In the genomic region with DNA sequence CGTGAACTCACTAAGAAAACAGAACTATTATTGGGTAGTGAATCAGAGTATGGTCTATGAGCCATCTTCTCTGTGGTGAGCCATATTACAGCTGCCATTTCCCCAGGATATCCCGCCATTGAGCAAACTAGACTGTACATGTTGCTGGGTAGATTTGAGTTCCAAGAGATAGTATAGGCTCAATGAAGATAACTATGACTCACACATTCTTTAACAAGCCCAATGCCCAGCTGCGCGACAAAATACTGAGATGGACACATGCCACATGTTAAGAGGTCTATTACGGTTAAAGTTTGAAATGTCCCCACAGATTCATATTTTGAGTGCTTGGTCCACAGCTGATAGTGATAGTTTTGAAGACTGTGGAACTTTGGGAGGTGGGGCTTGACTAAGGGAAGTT, we compare ENCODE assay signal across 22 mouse cellular contexts.
DNase-seq lines count a peak whose midpoint lies in the region; TF ChIP-seq lines count a peak whose summit lies in the region.
"Had no signal": no experiment of that assay in that cellular context is flagged by ENCODE, and none has a peak within 500 bp of the region (broad histone marks: within the 10 kb centered on the region; RNA-seq: fewer than 3 reads in every experiment).

No protein-coding gene starts in this region.

- no peaks in the 10 kb centered on the region for H3K79me3 ChIP-seq in C2C12 (ENCODE audit: low read depth)

- H3K27me3 ChIP-seq in C2C12 (ENCODE audit: control insufficient read depth, insufficient read depth, insufficient read length) (no peaks in the 10 kb centered on the region), myocyte (ENCODE audit: control insufficient read depth, insufficient read depth, insufficient read length) (no peaks in the 10 kb centered on the region)
- H3K27me3 ChIP-seq: embryonic facial prominence, embryonic 13.5 days; embryonic facial prominence, embryonic 15.5 days; forebrain, embryonic 13.5 days; forebrain, embryonic 15.5 days had no signal

- peak overlapping the region; percentile 8 for H3K4me2 ChIP-seq in myocyte (ENCODE audit: low read depth)
- H3K4me2 ChIP-seq: embryonic facial prominence, embryonic 13.5 days; embryonic facial prominence, embryonic 15.5 days; forebrain, embryonic 13.5 days; forebrain, embryonic 15.5 days had no signal

- H3ac ChIP-seq in C2C12 (ENCODE audit: control insufficient read depth, insufficient read length, low read depth) (no peak overlapping the region), myocyte (ENCODE audit: control insufficient read depth, insufficient read length) (no peak overlapping the region)

- no peaks in the 10 kb centered on the region for H3K79me2 ChIP-seq in C2C12 (ENCODE audit: control insufficient read depth, insufficient read depth)
- no peaks in the 10 kb centered on the region for H3K79me2 ChIP-seq in myocyte (ENCODE audit: control insufficient read depth, insufficient read depth)

- DNase-seq in heart, adult 11 months: peak; percentile 70
- DNase-seq in heart, postnatal 10 days: no peak
- no peak for DNase-seq in layer of hippocampus, postnatal 36 days
- DNase-seq in gastrocnemius, postnatal 10 days: no peak
- DNase-seq: adrenal gland, adult 2 months; adrenal gland, postnatal 10 days; adrenal gland, postnatal 25 days; B cell, adult 2 months; cerebellum, adult 11 months; cerebellum, adult 18-20 months; cerebellum, adult 8-10 months; cerebellum, adult 9-11 months; cerebellum, postnatal 14 days; cerebellum, postnatal 36 days; embryo, embryonic 11 days; forebrain, postnatal 0 days had no signal

- H3K4me3 ChIP-seq in C2C12 (ENCODE audit: insufficient read depth, poor library complexity, severe bottlenecking): no peak overlapping the region
- H3K4me3 ChIP-seq in myocyte: no peak overlapping the region
- H3K4me3 ChIP-seq: embryonic facial prominence, embryonic 13.5 days; embryonic facial prominence, embryonic 15.5 days; forebrain, embryonic 13.5 days; forebrain, embryonic 15.5 days had no signal

- intact Hi-C loops in heart, postnatal 10 days (cut with DNase I): no loop called here

- H3K36me3 ChIP-seq in C2C12 (ENCODE audit: control insufficient read depth, insufficient read depth): no peaks in the 10 kb centered on the region
- H3K36me3 ChIP-seq in myocyte (ENCODE audit: control insufficient read depth, insufficient read depth): no peaks in the 10 kb centered on the region
- H3K36me3 ChIP-seq: embryonic facial prominence, embryonic 13.5 days; embryonic facial prominence, embryonic 15.5 days; forebrain, embryonic 15.5 days had no signal

- TF ChIP-seq CTCF in C2C12 (IDR thresholded peaks at IDR 0.05; ENCODE audit: control insufficient read depth, insufficient read depth, insufficient read length): no peak

- TF ChIP-seq POLR2A in myocyte (IDR thresholded peaks at IDR 0.05; ENCODE audit: insufficient read length, low read depth): no peak

TF ChIP-seq in C2C12, 6 proteins besides CTCF, POLR2A, EP300 and RAD21:
- peak; percentile 92 for TF ChIP-seq MYOD1 (IDR thresholded peaks at IDR 0.05; ENCODE audit: control insufficient read depth, insufficient read length, low read depth)
- TF ChIP-seq FOSL1 (IDR thresholded peaks at IDR 0.05; ENCODE audit: insufficient read depth, low read length, poor library complexity, severe bottlenecking): peak; percentile 95
- TF ChIP-seq CEBPB (IDR thresholded peaks at IDR 0.05; ENCODE audit: low read depth): peak; percentile 69
- TF ChIP-seq MYOG (IDR thresholded peaks at IDR 0.05; ENCODE audit: control insufficient read depth, extremely low read depth, insufficient read length): no peak
- TF ChIP-seq MAX (IDR thresholded peaks at IDR 0.05): peak; percentile 80
TF ChIP-seq in C2C12: peak in this region for 4.

TF ChIP-seq in myocyte, 11 proteins besides CTCF, POLR2A, EP300 and RAD21:
- TF ChIP-seq MYOG (IDR thresholded peaks at IDR 0.05; ENCODE audit: control insufficient read depth in 1 of 3, insufficient read depth in 1 of 3, insufficient read length in 2 of 3, low read depth in 2 of 3) (no peak), TCF12 (IDR thresholded peaks at IDR 0.05; ENCODE audit: insufficient read depth, poor library complexity, severe bottlenecking) (no peak), CEBPB (IDR thresholded peaks at IDR 0.05; ENCODE audit: insufficient read depth, poor library complexity, severe bottlenecking) (peak; percentile 55; the same call in 1 of the 2 replicates), SRF (IDR thresholded peaks at IDR 0.05; ENCODE audit: control insufficient read depth, insufficient read length, low read depth) (no peak), MYOD1 (IDR thresholded peaks at IDR 0.05; ENCODE audit: control insufficient read depth in 1 of 3, insufficient read length in 2 of 3, low read depth in 2 of 3) (peak in 2 of 3 experiments; percentile 30 to 35), POLR2AphosphoS2 (IDR thresholded peaks at IDR 0.05; ENCODE audit: insufficient read length, low read depth) (no peak), MAX (IDR thresholded peaks at IDR 0.05; ENCODE audit: low read depth) (no peak), USF1 (IDR thresholded peaks at IDR 0.05; ENCODE audit: low read depth) (no peak), TCF3 (IDR thresholded peaks at IDR 0.05; ENCODE audit: insufficient read length, low read depth) (no peak), E2F4 (IDR thresholded peaks at IDR 0.05; ENCODE audit: insufficient read depth) (no peak), REST (IDR thresholded peaks at IDR 0.05; ENCODE audit: insufficient read depth, insufficient read length) (no peak)
